7 mouse cellular contexts compared by ENCODE assay signal in genomic region chr14:54443712-54444618, GRCm38 (mm10). TPM values are rescaled to one million over a fixed set of nuclear protein-coding genes. Genes with fewer than 3 reads are reported as not detected.
DNase-seq lines count a peak whose midpoint lies in the region; ATAC-seq lines count a peak whose summit lies in the region.

No protein-coding gene starts in this region.

- H3K4me3 ChIP-seq in liver, embryonic 11.5 days (ENCODE audit: low read depth, low read length): no peak overlapping the region

- H3K27me3 ChIP-seq in liver, embryonic 11.5 days (replicated peaks; ENCODE audit: control insufficient read depth, insufficient read depth, low read length): peaks cover 4% of the 10 kb centered on the region; the same call in 1 of the 2 replicates

- H3K4me1 ChIP-seq in liver, embryonic 11.5 days (replicated peaks; ENCODE audit: control insufficient read depth, insufficient read depth, low read length): peaks cover 20% of the 10 kb centered on the region

- DNase-seq in urinary bladder, postnatal 14 days (ENCODE audit: low spot score): peak; percentile 66
- DNase-seq in urinary bladder, adult 2 months (ENCODE audit: low spot score): no peak
- peak; percentile 65 to 70 for DNase-seq in gastrocnemius, adult 8-10 months (ENCODE audit: low spot score in 2 of 2)
- DNase-seq in kidney, postnatal 14 days: peak; percentile 49
- DNase-seq in testis, postnatal 10 days (ENCODE audit: low spot score): peak; percentile 77
- no peak for DNase-seq in adrenal gland, adult 18-20 months (ENCODE audit: low spot score in 2 of 2)
- DNase-seq in liver, embryonic 11.5 days (ENCODE audit: low spot score): no peak

- H3K27ac ChIP-seq in liver, embryonic 11.5 days (ENCODE audit: low read depth, low read length): no peak overlapping the region

- 71% methylated on average over 15 of the region's 15 CpGs for WGBS in liver, embryonic 11.5 days

- peaks cover 9% of the 10 kb centered on the region; the same call in 1 of the 2 replicates for H3K36me3 ChIP-seq in liver, embryonic 11.5 days (ENCODE audit: control insufficient read depth, insufficient read depth, low read length)

- no peak overlapping the region for H3K9ac ChIP-seq in liver, embryonic 11.5 days (ENCODE audit: low read depth, low read length)

- no peak for ATAC-seq in liver, embryonic 11.5 days (replicated peaks; ENCODE audit: low FRiP score)

- H3K9me3 ChIP-seq in liver, embryonic 11.5 days (ENCODE audit: control insufficient read depth, low read length): no peaks in the 10 kb centered on the region

- H3K4me2 ChIP-seq in liver, embryonic 11.5 days: no peak overlapping the region

RNA-seq across cellular contexts. Expression of gene Mmp14, which starts 12.6 kb away (rescaled TPM):
- 202 and 226 TPM in 2 replicates for polyA plus RNA-seq in urinary bladder, adult 2 months (2012; rRNA removed)
- 1 to 10 TPM; 2.8 to 6.3 (median 3.7) TPM for total RNA-seq in gastrocnemius, adult 8-10 months (2022)
- total RNA-seq in adrenal gland, adult 18-20 months (2021): 10 to 100 TPM; 26.4 to 38.4 TPM
- polyA plus RNA-seq in liver, embryonic 11.5 days (2014; fragmentation: Nextera tagmentation; extraction: Ambion mirVana): 56.6 and 57.6 TPM in 2 replicates

RNA-seq across cellular contexts. Expression of gene Mrpl52, which starts 17.3 kb away (rescaled TPM):
- polyA plus RNA-seq in urinary bladder, adult 2 months (2012; rRNA removed): 221 and 233 TPM in 2 replicates
- 100 to 1,000 TPM; 104 to 126 (median 117) TPM for total RNA-seq in gastrocnemius, adult 8-10 months (2022)
- 100 to 1,000 TPM; 180 to 210 TPM for total RNA-seq in adrenal gland, adult 18-20 months (2021)
- 309 and 329 TPM in 2 replicates for polyA plus RNA-seq in liver, embryonic 11.5 days (2014; fragmentation: Nextera tagmentation; extraction: Ambion mirVana)

RNA-seq across cellular contexts. Expression of gene Lrp10, which starts 20.0 kb away (rescaled TPM):
- 81.0 and 93.8 TPM in 2 replicates for polyA plus RNA-seq in urinary bladder, adult 2 months (2012; rRNA removed)
- total RNA-seq in gastrocnemius, adult 8-10 months (2022): 10 to 100 TPM; 23.5 to 34.0 (median 29.5) TPM
- total RNA-seq in adrenal gland, adult 18-20 months (2021): 100 to 1,000 TPM in 1 of 2 experiments, 10 to 100 TPM in 1; 95.4 to 119 TPM
- polyA plus RNA-seq in liver, embryonic 11.5 days (2014; fragmentation: Nextera tagmentation; extraction: Ambion mirVana): 38.6 and 41.3 TPM in 2 replicates

RNA-seq across cellular contexts. Expression of gene Slc7a7, which starts 26.4 kb away (rescaled TPM):
- polyA plus RNA-seq in urinary bladder, adult 2 months (2012; rRNA removed): 8.9 TPM in 2 replicates
- total RNA-seq in gastrocnemius, adult 8-10 months (2022): 1 to 10 TPM in 2 of 4 experiments, under 1 TPM in 2; 0.46 to 1.9 (median 0.89) TPM
- 1 to 10 TPM; 3.1 to 4.5 TPM for total RNA-seq in adrenal gland, adult 18-20 months (2021)
- 8.3 and 10.0 TPM in 2 replicates for polyA plus RNA-seq in liver, embryonic 11.5 days (2014; fragmentation: Nextera tagmentation; extraction: Ambion mirVana)

RNA-seq across cellular contexts. Expression of gene Rem2, which starts 31.9 kb away (rescaled TPM):
- 0.28 and 0.32 TPM in 2 replicates for polyA plus RNA-seq in urinary bladder, adult 2 months (2012; rRNA removed)
- not detected for total RNA-seq in gastrocnemius, adult 8-10 months (2022)
- total RNA-seq in adrenal gland, adult 18-20 months (2021): 1 to 10 TPM in 1 of 2 experiments, under 1 TPM in 1; 0.26 to 1.1 TPM
- polyA plus RNA-seq in liver, embryonic 11.5 days (2014; fragmentation: Nextera tagmentation; extraction: Ambion mirVana): 0.29 and 0.78 TPM in 2 replicates

Comparison
In these comparisons a context has a peak if more than half of its experiments do, and no peak if none do; other contexts are left out.
1. DNase-seq: peak in urinary bladder, postnatal 14 days (single experiment), gastrocnemius, adult 8-10 months (2 of 2), kidney, postnatal 14 days (single experiment) and testis, postnatal 10 days (single experiment); none in urinary bladder, adult 2 months (single experiment), adrenal gland, adult 18-20 months (0 of 2) and liver, embryonic 11.5 days (single experiment).